Mouse (Mus musculus): ENCODE data around the gene Krtap1-5.

Krtap1-5 gene

DNA sequence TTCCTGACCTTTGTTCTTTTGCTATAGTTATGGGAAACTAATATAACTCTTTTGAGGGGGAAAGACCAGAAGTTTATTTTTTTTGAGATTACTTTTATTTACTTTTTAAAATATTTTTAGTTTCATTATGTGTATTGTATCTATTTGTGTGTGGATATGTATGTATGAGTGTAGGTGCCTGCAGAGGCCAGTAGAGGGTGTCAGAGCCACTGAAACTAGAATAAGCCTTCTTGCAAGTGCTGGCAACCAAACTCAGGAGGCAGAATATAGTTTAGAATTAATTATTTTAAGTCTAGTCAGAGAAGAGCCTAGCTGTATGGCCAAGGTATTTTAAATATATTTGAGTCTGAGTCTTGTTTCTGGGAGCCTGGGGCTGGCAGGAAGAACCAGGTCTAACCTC, 32.9 kb downstream of the Krtap1-5 start:
- DNase-seq (ENCODE audit: extremely low spot score), result no peak

DNA sequence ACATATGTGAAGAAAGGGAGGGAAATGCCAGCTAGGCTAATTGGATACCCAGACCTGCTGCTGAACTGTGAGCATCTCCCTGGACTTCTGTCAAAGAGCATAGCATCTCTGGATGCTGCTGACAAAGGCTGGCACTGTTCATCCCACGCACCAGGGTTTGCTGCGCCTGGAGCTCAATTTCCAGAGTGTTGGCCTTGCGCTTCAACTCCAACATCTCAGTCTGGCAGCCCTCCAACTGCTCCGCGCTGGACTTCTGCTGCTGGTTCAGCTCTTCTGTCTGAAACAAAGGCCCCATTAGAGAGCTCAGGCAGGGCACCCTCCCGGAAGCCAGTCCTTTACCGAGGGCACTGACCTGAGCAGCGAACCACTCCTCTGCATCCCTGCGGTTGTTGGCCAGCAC, 41.1 kb downstream of the Krtap1-5 start:
- DNase-seq (ENCODE audit: extremely low spot score), result no peak
